Mouse (Mus musculus): ENCODE results near the gene Olfml3. TPM values are rescaled to one million over a fixed set of nuclear protein-coding genes. Genes with fewer than 3 reads are reported as not detected.

Olfml3 gene
- total and polyA plus RNA-seq, 3 experiments: 0.60 to 0.75 TPM; not detected in 1

GRCm38 (mm10) chr3:103696388-103696925 lies 41.3 kb downstream of the Olfml3 start:
- Histone ChIP-seq H3K4me3 (ENCODE audit: low read depth, low read length) (no peak overlapping the region), H3K4me1 (ENCODE audit: insufficient read depth, low read depth, low read length) (no peaks in the 10 kb centered on the region), H3K27me3 (ENCODE audit: insufficient read depth, low read length) (0 out of 2 replicates have a peak, but pooled peaks cover 2% of the 10 kb centered on the region), H3K36me3 (replicated peaks) (no peaks in the 10 kb centered on the region), H3K9me3 (replicated peaks) (no peaks in the 10 kb centered on the region)
- DNase-seq (ENCODE audit: low spot score) (no peak), ATAC-seq (ENCODE audit: extremely low read depth, insufficient number of reproducible peaks, low FRiP score, poor library complexity, severe bottlenecking) (no peak)
- TF ChIP-seq GATA1 (IDR thresholded peaks at IDR 0.05; ENCODE audit: borderline replicate concordance, low read length): no peak
- TF ChIP-seq CTCF (IDR thresholded peaks at IDR 0.05; ENCODE audit: low read depth, low read length): no peak
- TF ChIP-seq POLR2AphosphoS5 (IDR thresholded peaks at IDR 0.05; ENCODE audit: insufficient replicate concordance, low read depth, low read length): no peak
- TF ChIP-seq TAL1 (conservative IDR thresholded peaks at IDR 0.05; ENCODE audit: low read depth, low read length): no peak
- no peak for TF ChIP-seq GATA2 (IDR thresholded peaks at IDR 0.05; ENCODE audit: borderline replicate concordance, low read depth, low read length)

GRCm38 (mm10) chr3:103695556-103695955 lies 42.2 kb downstream of the Olfml3 start:
- no peaks in the 10 kb centered on the region for H3K4me1 ChIP-seq (ENCODE audit: insufficient read depth, low read depth, low read length)
- H3K36me3 ChIP-seq (replicated peaks): no peaks in the 10 kb centered on the region
- H3K4me3 ChIP-seq (ENCODE audit: low read depth, low read length): no peak overlapping the region
- ATAC-seq (ENCODE audit: extremely low read depth, insufficient number of reproducible peaks, low FRiP score, poor library complexity, severe bottlenecking): no peak
- H3K9me3 ChIP-seq (replicated peaks): no peaks in the 10 kb centered on the region
- no peak for DNase-seq (ENCODE audit: low spot score)
- TF ChIP-seq GATA1 (IDR thresholded peaks at IDR 0.05; ENCODE audit: borderline replicate concordance, low read length) (no peak), POLR2AphosphoS5 (IDR thresholded peaks at IDR 0.05; ENCODE audit: insufficient replicate concordance, low read depth, low read length) (no peak), TAL1 (conservative IDR thresholded peaks at IDR 0.05; ENCODE audit: low read depth, low read length) (no peak), CTCF (IDR thresholded peaks at IDR 0.05; ENCODE audit: low read depth, low read length) (no peak), GATA2 (IDR thresholded peaks at IDR 0.05; ENCODE audit: borderline replicate concordance, low read depth, low read length) (no peak)
- H3K27me3 ChIP-seq (ENCODE audit: insufficient read depth, low read length): 0 out of 2 replicates have a peak, but pooled peaks cover 2% of the 10 kb centered on the region

GRCm38 (mm10) chr3:103690506-103690905 lies 47.3 kb downstream of the Olfml3 start:
- H3K27me3 ChIP-seq (ENCODE audit: insufficient read depth, low read length): 0 out of 2 replicates have a peak, but pooled peaks cover 2% of the 10 kb centered on the region
- H3K4me3 ChIP-seq (ENCODE audit: low read depth, low read length): no peak overlapping the region
- no peaks in the 10 kb centered on the region for H3K4me1 ChIP-seq (ENCODE audit: insufficient read depth, low read depth, low read length)
- no peak for TF ChIP-seq GATA2 (IDR thresholded peaks at IDR 0.05; ENCODE audit: borderline replicate concordance, low read depth, low read length)
- no peak for TF ChIP-seq CTCF (IDR thresholded peaks at IDR 0.05; ENCODE audit: low read depth, low read length)
- TF ChIP-seq TAL1 (conservative IDR thresholded peaks at IDR 0.05; ENCODE audit: low read depth, low read length): no peak
- no peak for TF ChIP-seq GATA1 (IDR thresholded peaks at IDR 0.05; ENCODE audit: borderline replicate concordance, low read length)
- no peak for TF ChIP-seq POLR2AphosphoS5 (IDR thresholded peaks at IDR 0.05; ENCODE audit: insufficient replicate concordance, low read depth, low read length)
- DNase-seq (ENCODE audit: low spot score) (no peak), ATAC-seq (ENCODE audit: extremely low read depth, insufficient number of reproducible peaks, low FRiP score, poor library complexity, severe bottlenecking) (no peak)
- H3K9me3 ChIP-seq (replicated peaks): no peaks in the 10 kb centered on the region
- no peaks in the 10 kb centered on the region for H3K36me3 ChIP-seq (replicated peaks)

- TF ChIP-seq GATA2 (IDR thresholded peaks at IDR 0.05; ENCODE audit: borderline replicate concordance, low read depth, low read length) (no peak), POLR2AphosphoS5 (IDR thresholded peaks at IDR 0.05; ENCODE audit: insufficient replicate concordance, low read depth, low read length) (no peak), TAL1 (conservative IDR thresholded peaks at IDR 0.05; ENCODE audit: low read depth, low read length) (no peak), CTCF (IDR thresholded peaks at IDR 0.05; ENCODE audit: low read depth, low read length) (no peak), GATA1 (IDR thresholded peaks at IDR 0.05; ENCODE audit: borderline replicate concordance, low read length) (no peak)
- DNase-seq (ENCODE audit: low spot score): no peak
- H3K27me3 ChIP-seq (ENCODE audit: insufficient read depth, low read length): no peaks in the 10 kb centered on the region
Measured at GRCm38 (mm10) chr3:103689043-103689442, 48.8 kb downstream of the Olfml3 start.

GRCm38 (mm10) chr3:103683966-103684319 lies 53.9 kb downstream of the Olfml3 start:
- H3K4me3 ChIP-seq (ENCODE audit: low read depth, low read length): no peak overlapping the region
- H3K4me1 ChIP-seq (ENCODE audit: insufficient read depth, low read depth, low read length): no peaks in the 10 kb centered on the region
- ATAC-seq (ENCODE audit: extremely low read depth, insufficient number of reproducible peaks, low FRiP score, poor library complexity, severe bottlenecking) (no peak), DNase-seq (ENCODE audit: low spot score) (no peak)
- no peaks in the 10 kb centered on the region for H3K9me3 ChIP-seq (replicated peaks)
- H3K36me3 ChIP-seq (replicated peaks): no peaks in the 10 kb centered on the region
- TF ChIP-seq TAL1 (conservative IDR thresholded peaks at IDR 0.05; ENCODE audit: low read depth, low read length): no peak
- TF ChIP-seq CTCF (IDR thresholded peaks at IDR 0.05; ENCODE audit: low read depth, low read length): no peak
- TF ChIP-seq POLR2AphosphoS5 (IDR thresholded peaks at IDR 0.05; ENCODE audit: insufficient replicate concordance, low read depth, low read length): no peak
- no peak for TF ChIP-seq GATA2 (IDR thresholded peaks at IDR 0.05; ENCODE audit: borderline replicate concordance, low read depth, low read length)
- TF ChIP-seq GATA1 (IDR thresholded peaks at IDR 0.05; ENCODE audit: borderline replicate concordance, low read length): no peak
- H3K27me3 ChIP-seq (ENCODE audit: insufficient read depth, low read length): peaks cover 17% of the 10 kb centered on the region

More at GRCm38 (mm10) chr3:103689043-103689442, 48.8 kb downstream of the Olfml3 start:
- no peak for ATAC-seq (ENCODE audit: extremely low read depth, insufficient number of reproducible peaks, low FRiP score, poor library complexity, severe bottlenecking)
- no peak overlapping the region for H3K4me3 ChIP-seq (ENCODE audit: low read depth, low read length)
- no peaks in the 10 kb centered on the region for H3K36me3 ChIP-seq (replicated peaks)
- no peaks in the 10 kb centered on the region for H3K9me3 ChIP-seq (replicated peaks)
- H3K4me1 ChIP-seq (ENCODE audit: insufficient read depth, low read depth, low read length): no peaks in the 10 kb centered on the region

- H3K4me3 ChIP-seq (ENCODE audit: low read depth, low read length): no peak overlapping the region
- peaks cover 17% of the 10 kb centered on the region for H3K27me3 ChIP-seq (ENCODE audit: insufficient read depth, low read length)
- H3K36me3 ChIP-seq (replicated peaks): no peaks in the 10 kb centered on the region
- no peaks in the 10 kb centered on the region for H3K9me3 ChIP-seq (replicated peaks)
- no peak for TF ChIP-seq TAL1 (conservative IDR thresholded peaks at IDR 0.05; ENCODE audit: low read depth, low read length)
- TF ChIP-seq CTCF (IDR thresholded peaks at IDR 0.05; ENCODE audit: low read depth, low read length): no peak
- TF ChIP-seq GATA1 (IDR thresholded peaks at IDR 0.05; ENCODE audit: borderline replicate concordance, low read length): no peak
- ATAC-seq (ENCODE audit: extremely low read depth, insufficient number of reproducible peaks, low FRiP score, poor library complexity, severe bottlenecking) (no peak), DNase-seq (ENCODE audit: low spot score) (no peak)
- no peaks in the 10 kb centered on the region for H3K4me1 ChIP-seq (ENCODE audit: insufficient read depth, low read depth, low read length)
Measured at GRCm38 (mm10) chr3:103683234-103683965, 54.4 kb downstream of the Olfml3 start.

Measured in G1E (cell line).